Comparison of ENCODE assay signal across 14 mouse cellular contexts in the genomic region with DNA sequence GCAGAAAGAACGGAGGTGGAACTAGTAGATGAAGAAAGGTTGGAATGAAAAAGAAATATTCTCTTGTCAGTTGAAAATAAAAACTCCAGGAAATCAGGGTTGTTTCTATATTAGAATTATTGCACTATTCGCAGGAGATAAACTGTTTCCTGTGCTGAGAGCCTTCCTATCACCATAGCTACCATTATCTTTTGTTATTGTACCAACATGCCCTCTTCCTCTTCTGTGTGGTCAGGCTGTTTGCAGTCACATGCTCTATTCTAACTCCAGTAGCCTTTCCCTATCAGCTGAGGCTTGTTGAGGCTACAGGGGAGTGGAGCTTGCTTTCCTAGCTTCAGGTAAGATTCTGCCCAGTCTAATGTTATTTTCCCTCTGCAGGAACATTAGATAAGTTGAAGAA.
DNase-seq lines count a peak whose midpoint lies in the region; ATAC-seq lines count a peak whose summit lies in the region.
"Had no signal": no experiment of that assay in that cellular context is flagged by ENCODE, and none has a peak within 500 bp of the region (broad histone marks: within the 10 kb centered on the region; RNA-seq: fewer than 3 reads in every experiment).

No protein-coding gene starts in this region.

- DNase-seq in heart, adult 8-10 months (ENCODE audit: low spot score): no peak
- DNase-seq in ovary, adult 18-20 months (ENCODE audit: low spot score): peak; percentile 5
- no peak for DNase-seq in ovary, postnatal 14 days (ENCODE audit: low spot score)
- no peak for DNase-seq in kidney, postnatal 25 days
- DNase-seq: adrenal gland, postnatal 25 days; cerebellum, postnatal 36 days had no signal

- H3K4me3 ChIP-seq in heart, embryonic 13.5 days: no peak overlapping the region
- no peak overlapping the region for H3K4me3 ChIP-seq in liver, embryonic 12.5 days
- no peak overlapping the region for H3K4me3 ChIP-seq in neural tube, embryonic 15.5 days (replicated peaks)
- H3K4me3 ChIP-seq: embryonic facial prominence, embryonic 13.5 days; forebrain, embryonic 13.5 days; limb, embryonic 10.5 days; midbrain, embryonic 10.5 days had no signal

- no peaks in the 10 kb centered on the region for H3K27me3 ChIP-seq in heart, embryonic 13.5 days (replicated peaks)
- H3K27me3 ChIP-seq in liver, embryonic 12.5 days (replicated peaks): no peaks in the 10 kb centered on the region
- no peaks in the 10 kb centered on the region for H3K27me3 ChIP-seq in neural tube, embryonic 15.5 days (replicated peaks)
- H3K27me3 ChIP-seq: embryonic facial prominence, embryonic 13.5 days; forebrain, embryonic 13.5 days had no signal

- 0 out of 2 replicates have a peak, but pooled peaks cover 1% of the 10 kb centered on the region for H3K9me3 ChIP-seq in heart, embryonic 13.5 days
- H3K9me3 ChIP-seq in liver, embryonic 12.5 days (replicated peaks): no peaks in the 10 kb centered on the region
- no peaks in the 10 kb centered on the region for H3K9me3 ChIP-seq in neural tube, embryonic 15.5 days (replicated peaks)
- H3K9me3 ChIP-seq: embryonic facial prominence, embryonic 13.5 days; forebrain, embryonic 13.5 days; limb, embryonic 10.5 days; midbrain, embryonic 10.5 days had no signal

- no peak overlapping the region for H3K9ac ChIP-seq in heart, embryonic 13.5 days
- H3K9ac ChIP-seq in liver, embryonic 12.5 days: no peak overlapping the region
- no peak overlapping the region for H3K9ac ChIP-seq in neural tube, embryonic 15.5 days (replicated peaks)
- H3K9ac ChIP-seq: embryonic facial prominence, embryonic 13.5 days; forebrain, embryonic 13.5 days had no signal

- no peak overlapping the region for H3K4me2 ChIP-seq in heart, embryonic 13.5 days
- peak overlapping the region; percentile 34 for H3K4me2 ChIP-seq in liver, embryonic 12.5 days
- no peak overlapping the region for H3K4me2 ChIP-seq in neural tube, embryonic 15.5 days
- H3K4me2 ChIP-seq: embryonic facial prominence, embryonic 13.5 days; forebrain, embryonic 13.5 days had no signal

- no peaks in the 10 kb centered on the region for H3K36me3 ChIP-seq in heart, embryonic 13.5 days
- H3K36me3 ChIP-seq in liver, embryonic 12.5 days: no peaks in the 10 kb centered on the region
- no peaks in the 10 kb centered on the region for H3K36me3 ChIP-seq in neural tube, embryonic 15.5 days
- H3K36me3 ChIP-seq: embryonic facial prominence, embryonic 13.5 days; limb, embryonic 10.5 days; midbrain, embryonic 10.5 days had no signal

- no peak for ATAC-seq in heart, embryonic 13.5 days (ENCODE audit: extremely low read depth, insufficient number of reproducible peaks, low FRiP score, low TSS enrichment)
- ATAC-seq in liver, embryonic 12.5 days: peak; percentile 87
- ATAC-seq in monocyte, adult 5-6 weeks (replicated peaks; ENCODE audit: insufficient number of reproducible peaks, low FRiP score, low TSS enrichment, poor library complexity, severe bottlenecking): peak; percentile 56; the same call in 1 of the 2 replicates
- no peak for ATAC-seq in neural tube, embryonic 15.5 days (ENCODE audit: low FRiP score)
- ATAC-seq: forebrain, embryonic 13.5 days had no signal

- peak overlapping the region; percentile 36 for H3K27ac ChIP-seq in heart, embryonic 13.5 days (replicated peaks)
- peak overlapping the region; percentile 75 for H3K27ac ChIP-seq in liver, embryonic 12.5 days
- no peak overlapping the region for H3K27ac ChIP-seq in neural tube, embryonic 15.5 days (replicated peaks)
- H3K27ac ChIP-seq: embryonic facial prominence, embryonic 13.5 days; forebrain, embryonic 13.5 days; limb, embryonic 10.5 days; midbrain, embryonic 10.5 days had no signal

- peaks cover 30% of the 10 kb centered on the region for H3K4me1 ChIP-seq in heart, embryonic 13.5 days
- peaks cover 32% of the 10 kb centered on the region for H3K4me1 ChIP-seq in liver, embryonic 12.5 days
- no peaks in the 10 kb centered on the region for H3K4me1 ChIP-seq in neural tube, embryonic 15.5 days
- H3K4me1 ChIP-seq: forebrain, embryonic 13.5 days; limb, embryonic 10.5 days; midbrain, embryonic 10.5 days had no signal

- WGBS in heart, embryonic 13.5 days: 47% methylated on average over 2 of the region's 2 CpGs
- WGBS in liver, embryonic 12.5 days (ENCODE audit: insufficient replicate concordance): 39% methylated on average over 2 of the region's 2 CpGs
- WGBS in neural tube, embryonic 15.5 days: 86% methylated on average over 2 of the region's 2 CpGs

Comparison
In these comparisons a context has a peak if more than half of its experiments do, and no peak if none do; other contexts are left out.
1. ATAC-seq: peak in liver, embryonic 12.5 days (single experiment) and monocyte, adult 5-6 weeks (single experiment); none in heart, embryonic 13.5 days (single experiment) and neural tube, embryonic 15.5 days (single experiment).